18 mouse cellular contexts compared by ENCODE assay signal in genomic region chr2:59431867-59432266, GRCm38 (mm10). TPM values are rescaled to one million over a fixed set of nuclear protein-coding genes. Genes with fewer than 3 reads are reported as not detected.
DNase-seq lines count a peak whose midpoint lies in the region; ATAC-seq lines count a peak whose summit lies in the region.
"Had no signal": no experiment of that assay in that cellular context is flagged by ENCODE, and none has a peak within 500 bp of the region (broad histone marks: within the 10 kb centered on the region; RNA-seq: fewer than 3 reads in every experiment).

No protein-coding gene starts in this region.

- peak; percentile 54 for DNase-seq in gastrocnemius, postnatal 25 days
- DNase-seq in gastrocnemius, postnatal 36 days: no peak
- DNase-seq in lung, postnatal 36 days: peak; percentile 21
- DNase-seq in lung, postnatal 4 days: no peak
- DNase-seq in heart, postnatal 25 days (ENCODE audit: low spot score): peak; percentile 63
- no peak for DNase-seq in frontal cortex, adult 2 months (ENCODE audit: extremely low spot score in 1 of 2, low spot score in 1 of 2)
- no peak for DNase-seq in ovary, postnatal 36 days (ENCODE audit: low spot score)
- DNase-seq: cerebellum, postnatal 25 days; thymus, postnatal 36 days had no signal

- intact Hi-C loops in gastrocnemius, postnatal 36 days (cut with DNase I): no loop called here
- intact Hi-C loops in heart, postnatal 25 days (cut with DNase I): no loop called here

- no peak for ATAC-seq in monocyte, adult 5-6 weeks (replicated peaks; ENCODE audit: insufficient number of reproducible peaks, low FRiP score, low TSS enrichment, poor library complexity, severe bottlenecking)
- ATAC-seq: activated CD4-positive, CD25-positive, alpha-beta regulatory T cell, adult 4 months; midbrain, embryonic 15.5 days had no signal

RNA-seq across cellular contexts. Expression of gene Dapl1, which starts 52.6 kb away (rescaled TPM):
- total RNA-seq in gastrocnemius, postnatal 25 days (2021): not detected
- not detected for total RNA-seq in gastrocnemius, postnatal 36 days (2021)
- not detected for total RNA-seq in heart, postnatal 25 days (2021)
- 1.7 and 2.3 TPM in 2 replicates for polyA plus RNA-seq in frontal cortex, adult 2 months (2012; rRNA removed)
- total RNA-seq in monocyte, adult 5-6 weeks (2017): 1.6 TPM in 1 of 3 replicates, not detected in the others
- total RNA-seq: liver, adult 2 months; MEL had no signal
- polyA plus RNA-seq: C2C12; hindbrain, embryonic 14.5 days; liver, adult 2 months; macrophage; neural tube, embryonic 14.5 days had no signal

Comparison
In these comparisons a context has a peak if more than half of its experiments do, and no peak if none do; other contexts are left out.
1. DNase-seq: peak in gastrocnemius, postnatal 25 days (single experiment), lung, postnatal 36 days (single experiment) and heart, postnatal 25 days (single experiment); none in gastrocnemius, postnatal 36 days (0 of 2), lung, postnatal 4 days (0 of 2), frontal cortex, adult 2 months (0 of 2) and ovary, postnatal 36 days (single experiment).